Mouse (Mus musculus) heart, postnatal 0 days (tissue): ENCODE measurements around the gene Ptges2. TPM values are rescaled to one million over a fixed set of nuclear protein-coding genes. Genes with fewer than 3 reads are reported as not detected.

ENCODE experiments used
- ATAC-seq: fragments of 200-750 bp; cut with Nextera tagmentation; 2 replicates; pipeline ENCODE4 v1.8.0; 2017; ENCODE audit warnings: low read depth, moderate number of reproducible peaks, moderate library complexity; ENCODE audit not compliant: insufficient read depth
- DNase-seq: peaks from one replicate; pipeline ENCODE4 v3.0.0-alpha.2; 2016; ENCODE audit warnings: low spot score
- H3K27ac ChIP-seq: fragments of 300-500 bp; sonication (generic); 2 replicates; pipeline ENCODE4 v1.5.1; 2014; ENCODE audit warnings: low read depth, mild to moderate bottlenecking
- H3K27me3 ChIP-seq: fragments of 300-500 bp; sonication (generic); 2 replicates; pipeline ENCODE4 v1.6.1; 2014; ENCODE audit warnings: low read length, mixed read lengths; ENCODE audit not compliant: control insufficient read depth, insufficient read depth
- H3K36me3 ChIP-seq: fragments of 300-500 bp; sonication (generic); replicated peaks from 2 replicates; pipeline ENCODE4 v1.6.1; 2014; ENCODE audit warnings: low read length, mixed read lengths; ENCODE audit not compliant: control insufficient read depth, insufficient read depth
- H3K4me1 ChIP-seq: fragments of 300-500 bp; sonication (generic); 2 replicates; pipeline ENCODE4 v1.6.1; 2014; ENCODE audit warnings: antibody characterized with exemption; ENCODE audit not compliant: control insufficient read depth, insufficient read depth
- H3K4me2 ChIP-seq: fragments of 300-500 bp; sonication (generic); 2 replicates; pipeline ENCODE4 v1.6.1; 2014; ENCODE audit warnings: low read depth, mild to moderate bottlenecking, low read length, moderate library complexity
- H3K4me3 ChIP-seq: fragments of 300-500 bp; sonication (generic); 2 replicates; pipeline ENCODE4 v1.5.1; 2014; ENCODE audit warnings: low read depth, low read length
- H3K9ac ChIP-seq: fragments of 300-500 bp; sonication (generic); replicated peaks from 2 replicates; pipeline ENCODE4 v1.6.1; 2014; ENCODE audit warnings: low read depth, low read length, mixed read lengths
- H3K9me3 ChIP-seq: fragments of 300-500 bp; sonication (generic); replicated peaks from 2 replicates; pipeline ENCODE4 v1.6.1; 2016; ENCODE audit warnings: low read length; ENCODE audit not compliant: control insufficient read depth
- CTCF ChIP-seq: IDR thresholded peaks from 2 replicates; pipeline ENCODE4 v1.5.1; 2016; ENCODE audit warnings: antibody characterized with exemption, control low read depth, low read depth
- EP300 ChIP-seq: IDR thresholded peaks from 2 replicates; pipeline ENCODE4 v1.6.1; 2016; ENCODE audit warnings: antibody characterized with exemption, low read depth
- WGBS: fragments of 180-500 bp; shearing (Covaris S2); extraction: QIAGEN DNeasy Blood & Tissue Kit; methylation state at CpG from one replicate; pipeline ENCODE4 v1.1.7; 2014; 5-methylcytosine and 5-hydroxymethylcytosine counted together
- polyA plus RNA-seq: library from polyadenylated mRNA; unstranded; fragments of >200 nt; fragmentation: Nextera tagmentation; extraction: Ambion mirVana; gene quantifications from 2 replicates; pipeline ENCODE4 v1.2.1, GENCODE M21; 2015
- total RNA-seq: library from RNA; depleted of rRNA; stranded (reverse); fragments of >200 nt; gene quantifications from 2 replicates; pipeline ENCODE4 v1.2.3, GENCODE M21; 2014; ENCODE audit warnings: low replicate concordance; rRNA removed

The Ptges2 gene
- total RNA-seq, result 33.9 and 46.7 TPM in 2 replicates
- polyA plus RNA-seq, result 62.6 and 65.4 TPM in 2 replicates

GRCm38 (mm10) chr2:32395484-32395945 lies at the start of gene Ptges2:
TSS of gene Ptges2 (plus strand) at chr2:32395896.
- DNase-seq (peak; percentile 90), ATAC-seq (peak; percentile 86)
- no peaks in the 10 kb centered on the region for H3K27me3 ChIP-seq
- peak within 1 kb of the TSS; percentile 92 for H3K4me3 ChIP-seq
- H3K9me3 ChIP-seq, result no peaks in the 10 kb centered on the region
- H3K36me3 ChIP-seq, result peaks cover 11% of the 10 kb centered on the region; the same call in 1 of the 2 replicates
- WGBS, result 0% methylated on average over 31 of the region's 31 CpGs
- peaks cover 6% of the 10 kb centered on the region; the same call in 1 of the 2 replicates for H3K4me1 ChIP-seq
- peak within 1 kb of the TSS; percentile 85 for H3K9ac ChIP-seq
- peak within 1 kb of the TSS; percentile 85 for H3K4me2 ChIP-seq
- peak within 1 kb of the TSS; percentile 96 for H3K27ac ChIP-seq
- TF ChIP-seq EP300 (no peak; the same call in 1 of the 2 replicates), CTCF (no peak)

GRCm38 (mm10) chr2:32347019-32347418 lies 48.7 kb upstream of the Ptges2 start:
- Histone ChIP-seq H3K27ac (no peak overlapping the region), H3K9ac (no peak overlapping the region), H3K4me1 (no peaks in the 10 kb centered on the region), H3K4me3 (no peak overlapping the region), H3K4me2 (no peak overlapping the region), H3K27me3 (peaks cover 22% of the 10 kb centered on the region), H3K36me3 (no peaks in the 10 kb centered on the region), H3K9me3 (no peaks in the 10 kb centered on the region)
- ATAC-seq (no peak), DNase-seq (no peak)
- no peak for TF ChIP-seq CTCF
- TF ChIP-seq EP300, result no peak
- WGBS, result 61% methylated on average over 6 of the region's 6 CpGs

- TF ChIP-seq EP300 (no peak), CTCF (no peak)
- no peak overlapping the region for H3K4me3 ChIP-seq
- H3K9ac ChIP-seq, result no peak overlapping the region
- H3K27ac ChIP-seq, result no peak overlapping the region
- H3K4me2 ChIP-seq, result no peak overlapping the region
- DNase-seq, result no peak
- H3K9me3 ChIP-seq, result no peaks in the 10 kb centered on the region
- peaks cover 4% of the 10 kb centered on the region; the same call in 1 of the 2 replicates for H3K4me1 ChIP-seq
- 78% methylated on average over 11 of the region's 11 CpGs for WGBS
- no peak for ATAC-seq
- no peaks in the 10 kb centered on the region for H3K36me3 ChIP-seq
- H3K27me3 ChIP-seq, result peaks cover 30% of the 10 kb centered on the region
Measured at GRCm38 (mm10) chr2:32348311-32348710, 47.4 kb upstream of the Ptges2 start.

GRCm38 (mm10) chr2:32349625-32350255 lies 46.0 kb upstream of the Ptges2 start:
- peaks cover 30% of the 10 kb centered on the region for H3K27me3 ChIP-seq
- no peak for TF ChIP-seq CTCF
- no peak for TF ChIP-seq EP300
- H3K9me3 ChIP-seq, result no peaks in the 10 kb centered on the region
- no peak overlapping the region for H3K4me3 ChIP-seq
- no peak overlapping the region for H3K27ac ChIP-seq
- no peak overlapping the region for H3K9ac ChIP-seq
- WGBS, result 49% methylated on average over 8 of the region's 8 CpGs
- H3K4me2 ChIP-seq, result no peak overlapping the region
- ATAC-seq, result no peak
- no peaks in the 10 kb centered on the region for H3K36me3 ChIP-seq
- H3K4me1 ChIP-seq, result peaks cover 4% of the 10 kb centered on the region; the same call in 1 of the 2 replicates
- no peak for DNase-seq

DNA sequence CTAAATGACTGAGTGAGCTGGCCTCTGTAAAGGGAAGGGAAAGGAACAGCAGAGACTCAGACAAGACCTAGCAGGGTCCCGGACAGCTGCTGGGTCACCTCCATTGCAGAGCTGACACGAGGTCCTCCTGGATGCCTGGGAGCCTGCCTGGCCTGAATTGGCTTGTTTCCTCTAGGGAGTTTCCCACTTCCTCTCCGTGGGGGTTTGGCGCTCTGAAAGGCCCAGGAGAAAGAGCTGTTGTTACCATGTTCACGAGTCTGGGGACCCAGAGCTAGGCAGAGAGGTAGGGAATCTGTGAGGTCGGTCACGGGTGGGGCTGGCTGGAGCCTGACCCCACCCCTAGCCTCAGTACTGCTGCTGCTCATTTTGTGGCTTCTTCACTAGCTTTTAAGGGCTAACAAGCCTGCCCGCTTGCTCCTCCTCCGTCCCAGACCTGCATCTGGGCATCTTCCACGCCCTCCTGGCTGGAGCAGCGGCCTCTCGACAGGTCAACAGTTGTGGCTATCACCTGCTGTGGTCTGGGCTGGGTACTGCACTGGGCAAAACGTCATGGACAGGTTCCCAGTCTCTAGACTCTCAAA lies 45.1 kb upstream of the Ptges2 start:
- TF ChIP-seq EP300 (no peak), CTCF (no peak)
- Histone ChIP-seq H3K27ac (no peak overlapping the region), H3K9me3 (no peaks in the 10 kb centered on the region), H3K27me3 (peaks cover 30% of the 10 kb centered on the region), H3K4me1 (peaks cover 4% of the 10 kb centered on the region; the same call in 1 of the 2 replicates), H3K9ac (no peak overlapping the region), H3K36me3 (no peaks in the 10 kb centered on the region), H3K4me3 (no peak overlapping the region), H3K4me2 (no peak overlapping the region)
- ATAC-seq, result no peak
- WGBS, result 54% methylated on average over 13 of the region's 13 CpGs
- DNase-seq, result no peak
